ENCODE assay signal across 7 mouse cellular contexts in the genomic region with DNA sequence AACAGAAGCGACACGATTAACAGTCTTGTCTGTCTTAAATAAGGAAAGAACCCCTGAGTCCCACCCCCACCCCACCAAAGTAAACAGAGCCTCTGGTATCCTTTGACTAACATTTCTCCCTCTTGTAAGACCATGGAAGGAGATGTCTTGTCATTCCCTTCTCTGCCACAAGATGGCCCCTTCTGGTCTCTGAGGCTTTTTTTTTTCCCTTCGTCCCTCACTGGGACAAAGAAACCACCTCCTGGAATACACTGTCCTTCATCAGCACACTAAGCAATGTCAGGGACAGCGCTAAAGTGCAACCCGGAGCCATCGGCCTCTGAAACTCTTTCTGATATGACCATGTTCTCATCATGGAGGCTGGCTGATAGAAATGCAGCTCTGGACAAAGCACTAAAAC.
A peak's percentile ranks its signal among the peaks of the same experiment; 100 is the strongest.
DNase-seq lines count a peak whose midpoint lies in the region; ATAC-seq and TF ChIP-seq lines count a peak whose summit lies in the region.

No protein-coding gene starts in this region.

- peaks cover 37% of the 10 kb centered on the region for H3K36me3 ChIP-seq in forebrain, embryonic 15.5 days

- H3K4me1 ChIP-seq in forebrain, embryonic 15.5 days, result peaks cover 47% of the 10 kb centered on the region
- peaks cover 12% of the 10 kb centered on the region for H3K4me1 ChIP-seq in lung, adult 2 months (ENCODE audit: control insufficient read depth, insufficient read depth, low read length)

- H3K9me3 ChIP-seq in forebrain, embryonic 15.5 days, result no peaks in the 10 kb centered on the region

- TF ChIP-seq CTCF in lung, adult 2 months (IDR thresholded peaks at IDR 0.05; ENCODE audit: insufficient read depth, low read length), result no peak

- ATAC-seq in forebrain, embryonic 15.5 days (replicated peaks), result no peak

- no peak overlapping the region for H3K9ac ChIP-seq in forebrain, embryonic 15.5 days (replicated peaks)

- TF ChIP-seq POLR2A in lung, adult 2 months (IDR thresholded peaks at IDR 0.05; ENCODE audit: borderline replicate concordance, extremely low read depth, low read depth, low read length), result no peak

- H3K27ac ChIP-seq in forebrain, embryonic 15.5 days (replicated peaks), result peak overlapping the region; percentile 39; the same call in 1 of the 2 replicates

- H3K4me2 ChIP-seq in forebrain, embryonic 15.5 days (replicated peaks), result no peak overlapping the region

- no peak overlapping the region for H3K4me3 ChIP-seq in forebrain, embryonic 15.5 days
- no peak overlapping the region for H3K4me3 ChIP-seq in lung, adult 2 months (replicated peaks; ENCODE audit: extremely low read depth, low read depth, low read length)

- peak; percentile 76 for DNase-seq in 416B (ENCODE audit: low read depth)
- DNase-seq in B cell, adult 2 months, result peak; percentile 52 to 57
- DNase-seq in c-Kit-positive CD71-negative TER-119-negative erythroid progenitor cells, embryonic 14.5 days (ENCODE audit: low read depth), result peak; percentile 51
- peak; percentile 76 for DNase-seq in hindlimb bud, embryonic 11.5 days (ENCODE audit: extremely low spot score, low read depth, low spot score)
- DNase-seq in lung, adult 2 months, result peak; percentile 34
- peak; percentile 91 for DNase-seq in retina, embryonic 14.5 days (ENCODE audit: low spot score)

- H3K27me3 ChIP-seq in forebrain, embryonic 15.5 days, result no peaks in the 10 kb centered on the region

- 42% methylated on average over 6 of the region's 6 CpGs for WGBS in forebrain, embryonic 15.5 days
- 20% methylated on average over 6 of the region's 6 CpGs for WGBS in lung, adult 2 months

Comparison
In these comparisons a context has a peak if more than half of its experiments do, and no peak if none do; other contexts are left out.
1. DNase-seq: peak in every context shown above with its lines; median percentile 91 in retina, embryonic 14.5 days; 76 in 416B; 76 in hindlimb bud, embryonic 11.5 days; 54 in B cell, adult 2 months; 51 in c-Kit-positive CD71-negative TER-119-negative erythroid progenitor cells, embryonic 14.5 days; 34 in lung, adult 2 months.